Mouse (Mus musculus): ENCODE data around the gene Cd72.
"Not testable (repeated sequence)": the region's sequence is repeated elsewhere in the genome, so short reads cannot be mapped to it uniquely, and the experiment has no call there.

The Cd72 gene

DNA sequence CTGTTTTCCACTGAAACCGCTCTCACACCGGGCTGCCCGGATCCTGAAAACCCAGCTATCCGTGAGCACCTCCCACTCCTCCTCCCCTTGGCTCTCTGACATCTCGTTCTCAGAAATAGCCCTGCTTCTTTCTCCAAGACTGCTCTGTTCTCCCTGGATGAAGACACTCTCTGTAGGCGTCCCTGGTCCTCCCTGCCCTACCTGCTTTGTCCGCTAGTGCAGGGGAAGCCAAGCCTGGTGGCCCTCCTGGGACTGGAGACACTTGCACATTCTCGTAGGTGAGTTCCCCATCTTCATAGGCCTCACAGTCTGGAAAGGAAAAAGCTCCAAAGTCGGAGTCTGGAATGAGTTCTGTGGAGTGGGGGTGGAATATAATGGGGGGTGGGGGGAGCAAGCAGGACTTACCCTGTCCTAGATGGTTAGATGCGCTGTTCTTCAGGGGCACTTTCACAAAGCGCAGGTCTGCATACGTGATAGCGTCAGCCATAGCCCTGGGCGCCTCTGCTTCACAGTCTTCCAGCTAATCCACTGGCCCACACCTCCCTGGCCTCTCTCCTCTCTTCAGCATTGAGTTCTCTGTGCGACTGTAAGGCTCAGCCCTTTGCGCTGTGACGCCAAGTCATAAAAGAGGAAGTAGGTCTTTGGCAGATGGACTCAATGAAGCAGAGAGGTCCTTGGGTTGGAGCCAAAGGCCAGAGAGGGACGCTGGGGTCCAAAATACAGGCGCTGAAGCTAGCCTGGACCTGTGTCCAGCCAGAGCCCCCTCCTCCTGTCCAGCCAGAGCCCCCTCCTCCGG, at the start of gene Cd72:
TSS of gene Cd72 (minus strand) at position 588 of the 796 bp plus-strand sequence.
- DNase-seq = no peak

DNA sequence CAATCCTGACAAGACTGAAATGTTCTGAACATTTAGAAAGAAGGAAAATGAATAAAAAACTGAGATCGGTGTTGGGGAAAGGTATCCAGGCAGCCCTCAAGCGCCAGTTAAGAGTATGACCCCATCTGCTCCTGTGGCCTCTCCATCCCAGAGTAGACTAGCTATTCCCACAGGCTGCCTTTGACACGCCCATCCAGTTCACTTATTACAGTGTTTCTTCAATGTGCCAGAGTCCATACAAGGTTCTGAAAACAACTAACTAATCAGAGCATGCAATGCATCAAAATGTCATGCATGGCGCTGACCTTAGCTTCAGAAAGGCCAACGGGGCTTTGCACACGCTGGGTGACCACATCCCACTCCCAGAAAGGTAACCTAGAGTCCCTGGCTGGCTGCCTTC, 49.1 kb upstream of the Cd72 start:
- no peak for DNase-seq

DNA sequence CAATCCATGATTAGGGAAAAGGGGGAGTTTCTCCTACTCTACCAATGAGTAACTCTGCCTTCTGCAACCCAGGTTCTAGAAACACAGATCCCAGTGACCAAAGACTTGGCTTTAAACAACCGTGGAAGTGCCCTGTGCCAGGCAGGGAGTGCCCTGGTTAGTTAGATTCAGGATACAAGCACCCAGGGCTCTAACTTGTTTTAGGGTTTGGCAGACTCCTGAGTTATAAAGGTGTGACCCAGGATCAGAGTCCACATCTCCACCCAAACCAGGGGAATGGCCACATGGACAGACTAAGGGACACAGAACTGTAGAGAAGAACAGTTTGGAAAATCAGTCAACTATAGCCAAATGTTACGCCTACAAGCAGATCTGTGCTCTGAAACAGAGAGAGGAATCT, 48.6 kb upstream of the Cd72 start:
- DNase-seq = no peak

DNA sequence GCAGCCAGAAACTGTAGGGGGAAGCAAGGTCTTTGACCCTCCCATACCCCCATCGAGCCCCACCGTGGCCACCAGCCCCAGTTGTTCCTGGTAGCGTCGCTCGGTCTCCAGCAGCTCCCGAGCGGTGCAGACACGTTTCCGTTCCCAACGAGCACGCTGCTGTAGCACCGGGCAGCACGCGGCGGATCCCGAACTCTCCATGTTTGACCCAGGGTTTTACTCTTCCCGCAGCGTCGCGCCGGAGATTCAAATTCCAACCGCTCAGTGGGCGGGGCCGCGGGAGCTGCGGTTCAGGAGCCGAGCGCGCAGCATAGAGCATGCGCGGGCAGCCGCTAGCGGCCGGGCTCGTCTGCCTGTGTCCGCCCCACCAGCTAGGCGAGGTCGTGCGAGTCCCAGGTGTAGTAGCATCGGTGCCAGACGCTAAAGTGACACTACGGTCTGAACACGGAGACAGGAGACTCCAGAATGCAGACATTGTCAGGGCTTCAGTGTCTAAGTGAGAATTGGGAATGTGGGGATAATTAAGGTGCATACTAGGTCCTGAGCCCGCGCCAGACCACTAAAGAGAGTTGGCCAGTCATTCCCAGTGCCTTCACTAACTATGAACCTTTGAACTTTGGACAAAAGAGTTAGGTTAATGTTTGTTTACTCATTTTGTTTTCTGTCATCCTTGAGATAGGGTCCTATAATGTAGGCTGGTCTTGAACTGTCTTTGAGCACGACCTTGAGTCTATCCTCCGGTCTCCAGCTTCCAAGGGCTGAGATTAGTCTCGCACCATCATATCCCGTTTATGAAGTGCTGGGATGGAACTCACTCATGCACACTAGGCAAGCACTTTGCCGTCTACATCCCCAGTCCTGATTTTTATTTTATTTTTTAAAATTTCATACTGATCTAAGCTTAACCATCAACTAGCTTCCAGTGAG, 45.2 kb upstream of the Cd72 start, which contains the start of gene Arhgef39:
TSS of gene Arhgef39 (minus strand) at position 289 of the 927 bp plus-strand sequence.
- DNase-seq = peak; percentile 87 to 89

DNA sequence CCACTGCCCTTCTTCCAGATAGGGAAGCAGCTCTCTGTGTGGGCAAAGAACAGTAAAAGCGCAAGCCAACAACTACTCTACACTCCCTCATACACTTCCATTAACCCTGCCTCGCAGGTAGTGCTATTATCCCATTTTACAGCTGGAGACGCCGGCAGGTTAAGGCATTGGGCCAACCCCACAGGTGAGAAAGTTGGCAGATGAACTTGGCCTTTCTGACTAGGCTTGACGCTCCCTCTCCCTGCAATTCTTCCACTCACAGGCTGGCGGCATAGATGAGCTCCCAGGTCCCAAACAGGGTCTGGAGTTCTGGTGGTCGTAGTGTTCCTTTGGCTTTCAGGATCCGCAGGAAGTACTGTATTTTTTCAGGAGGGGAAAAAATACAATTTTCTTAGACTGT, 44.6 kb upstream of the Cd72 start:
- DNase-seq = peak in 1 of 2 experiments; percentile 40

GRCm38 (mm10) chr4:43497946-43498345, 43.5 kb upstream of the Cd72 start:
- DNase-seq = no peak

- no peak for DNase-seq
Observed at GRCm38 (mm10) chr4:43497405-43497804, 43.0 kb upstream of the Cd72 start.

GRCm38 (mm10) chr4:43496587-43496986, 42.2 kb upstream of the Cd72 start:
- no peak for DNase-seq

DNA sequence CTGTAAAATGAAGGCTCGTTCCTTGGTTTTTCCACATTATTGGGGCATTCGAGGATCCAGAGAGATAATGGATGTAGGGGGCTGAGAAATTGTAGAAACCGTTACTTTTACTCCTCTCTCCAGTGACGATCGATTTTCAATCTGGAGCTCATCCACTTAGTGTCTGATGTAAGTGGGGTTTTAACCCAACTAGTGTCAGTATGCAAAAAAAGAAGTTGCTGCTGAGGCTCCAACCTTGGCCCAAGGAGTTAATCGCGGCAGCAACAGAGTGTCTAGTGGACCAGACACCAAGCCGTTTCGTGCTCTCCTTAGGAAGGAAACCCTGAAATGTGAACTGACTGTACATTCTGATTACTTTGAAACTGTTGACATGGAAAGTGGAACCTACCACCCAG, 39.4 kb upstream of the Cd72 start:
- no peak for DNase-seq

DNA sequence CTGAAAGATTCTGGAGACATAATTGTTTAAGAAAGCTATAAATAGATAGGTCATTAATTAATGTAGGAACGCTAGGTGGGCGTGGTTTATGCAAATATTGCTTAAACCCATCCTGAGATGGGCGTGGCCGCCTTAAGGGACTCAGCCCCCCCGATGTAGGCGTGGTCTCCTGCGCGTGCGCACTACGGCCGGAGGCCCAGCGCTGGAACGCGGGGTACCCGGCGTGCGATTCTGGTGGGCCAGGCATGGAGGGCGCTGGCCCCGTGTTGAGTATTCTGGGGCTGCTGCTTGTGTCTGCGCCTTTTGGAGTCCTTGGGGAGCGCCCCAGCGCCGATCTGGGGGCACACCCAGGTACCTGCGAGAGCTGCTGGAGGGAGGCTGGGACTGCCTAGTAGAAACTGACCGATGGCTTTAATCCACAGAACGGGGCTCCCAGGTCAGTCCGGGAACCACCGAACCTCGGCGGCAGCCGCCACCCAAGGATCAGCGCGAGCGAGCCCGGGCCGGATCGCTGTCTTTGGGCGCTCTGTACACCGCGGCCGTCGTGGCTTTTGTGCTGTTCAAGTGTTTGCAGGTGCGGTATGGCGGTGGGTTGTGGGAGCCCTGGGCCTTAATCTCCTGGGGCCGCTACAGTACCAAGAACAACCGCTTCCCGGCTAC, 38.9 kb upstream of the Cd72 start:
- DNase-seq = peak; percentile 95 to 97

GRCm38 (mm10) chr4:43492821-43493185, 38.4 kb upstream of the Cd72 start, which contains the start of gene Ccdc107:
Gene Ccdc107, plus strand, starts transcription at chr4:43492900.
- DNase-seq = peak; percentile 91 to 97

DNA sequence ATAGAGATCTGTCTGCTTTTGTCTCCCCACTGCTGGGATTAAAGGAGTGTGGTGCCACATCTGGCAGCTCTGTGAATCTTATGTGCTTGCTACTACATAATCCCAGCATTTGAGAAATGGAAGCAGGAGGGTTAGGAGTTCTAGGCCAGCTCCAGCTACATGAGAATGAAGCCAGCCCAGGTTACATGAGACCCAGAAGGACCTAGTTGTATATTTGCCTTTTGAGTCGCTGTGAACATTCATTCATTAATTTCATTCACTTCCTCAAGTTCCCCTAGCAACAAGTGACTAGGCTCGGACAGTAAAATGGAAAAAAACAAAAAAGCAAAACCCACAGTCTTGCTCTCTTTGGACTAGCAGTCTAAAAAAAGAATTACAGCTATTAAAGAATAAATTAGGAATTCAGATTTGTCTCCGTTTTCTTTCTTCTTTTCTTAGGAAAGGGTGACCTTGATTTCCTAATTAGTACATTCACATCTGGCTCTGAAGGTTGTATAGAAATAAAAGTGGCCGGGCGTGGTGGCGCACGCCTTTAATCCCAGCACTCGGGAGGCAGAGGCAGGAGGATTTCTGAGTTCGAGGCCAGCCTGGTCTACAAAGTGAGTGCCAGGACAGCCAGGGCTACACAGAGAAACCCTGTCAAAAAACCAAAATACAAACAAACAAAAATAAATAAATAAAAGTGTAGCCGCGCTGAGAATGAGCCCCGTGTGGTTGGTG, 37.8 kb upstream of the Cd72 start:
- DNase-seq = no peak

- DNase-seq = peak; percentile 45 to 65
Observed at GRCm38 (mm10) chr4:43490801-43491200, 36.4 kb upstream of the Cd72 start.

DNA sequence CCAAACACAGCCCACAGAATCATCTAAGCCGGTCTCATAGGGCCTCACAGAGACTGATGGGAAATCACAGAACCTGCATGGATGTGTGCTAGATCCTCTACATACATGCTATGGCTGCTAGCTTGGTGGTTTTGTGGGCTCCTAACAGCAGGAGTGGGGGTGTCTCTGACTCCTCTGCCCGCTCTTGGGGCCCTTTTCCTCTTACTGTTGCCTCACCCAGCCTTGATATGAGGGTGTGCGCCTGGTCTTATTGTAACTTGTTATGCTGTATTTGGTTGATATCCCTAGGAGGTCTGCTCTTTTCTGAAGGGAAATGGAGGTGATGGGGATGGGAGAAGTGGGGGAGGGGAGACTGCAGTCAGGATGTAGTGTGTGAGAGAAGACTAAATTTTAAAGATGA, 35.2 kb upstream of the Cd72 start:
- DNase-seq = no peak

GRCm38 (mm10) chr4:43485666-43486065, 31.2 kb upstream of the Cd72 start:
- DNase-seq = not testable (repeated sequence)

GRCm38 (mm10) chr4:43483535-43484091, 29.2 kb upstream of the Cd72 start, which contains the start of gene Sit1:
Gene Sit1, minus strand, starts transcription at chr4:43483734.
- no peak for DNase-seq

DNA sequence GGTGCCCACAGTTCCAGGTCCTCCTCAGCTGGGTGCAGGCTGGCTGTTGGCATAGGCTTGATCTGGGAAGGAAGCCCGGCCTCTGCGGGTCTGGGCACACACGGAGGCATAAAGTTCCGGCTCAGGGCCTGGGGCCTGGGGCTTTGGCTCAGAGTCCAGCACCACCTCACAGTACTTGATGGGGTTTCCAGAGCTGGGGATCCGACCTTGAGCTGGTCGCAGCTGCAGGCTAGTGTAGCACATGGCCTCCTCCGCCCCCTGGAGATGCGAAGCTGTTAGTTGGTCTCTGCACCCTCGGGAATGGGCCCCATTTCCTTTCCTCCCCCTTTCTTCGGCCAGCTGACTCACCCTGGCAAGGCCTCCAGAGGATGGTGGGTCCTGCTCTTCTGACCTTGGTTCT, 28.2 kb upstream of the Cd72 start:
- peak in 1 of 2 experiments; percentile 23 for DNase-seq

GRCm38 (mm10) chr4:43481894-43482456, 27.5 kb upstream of the Cd72 start:
- no peak for DNase-seq

GRCm38 (mm10) chr4:43480985-43481384, 26.6 kb upstream of the Cd72 start:
- DNase-seq = no peak

DNA sequence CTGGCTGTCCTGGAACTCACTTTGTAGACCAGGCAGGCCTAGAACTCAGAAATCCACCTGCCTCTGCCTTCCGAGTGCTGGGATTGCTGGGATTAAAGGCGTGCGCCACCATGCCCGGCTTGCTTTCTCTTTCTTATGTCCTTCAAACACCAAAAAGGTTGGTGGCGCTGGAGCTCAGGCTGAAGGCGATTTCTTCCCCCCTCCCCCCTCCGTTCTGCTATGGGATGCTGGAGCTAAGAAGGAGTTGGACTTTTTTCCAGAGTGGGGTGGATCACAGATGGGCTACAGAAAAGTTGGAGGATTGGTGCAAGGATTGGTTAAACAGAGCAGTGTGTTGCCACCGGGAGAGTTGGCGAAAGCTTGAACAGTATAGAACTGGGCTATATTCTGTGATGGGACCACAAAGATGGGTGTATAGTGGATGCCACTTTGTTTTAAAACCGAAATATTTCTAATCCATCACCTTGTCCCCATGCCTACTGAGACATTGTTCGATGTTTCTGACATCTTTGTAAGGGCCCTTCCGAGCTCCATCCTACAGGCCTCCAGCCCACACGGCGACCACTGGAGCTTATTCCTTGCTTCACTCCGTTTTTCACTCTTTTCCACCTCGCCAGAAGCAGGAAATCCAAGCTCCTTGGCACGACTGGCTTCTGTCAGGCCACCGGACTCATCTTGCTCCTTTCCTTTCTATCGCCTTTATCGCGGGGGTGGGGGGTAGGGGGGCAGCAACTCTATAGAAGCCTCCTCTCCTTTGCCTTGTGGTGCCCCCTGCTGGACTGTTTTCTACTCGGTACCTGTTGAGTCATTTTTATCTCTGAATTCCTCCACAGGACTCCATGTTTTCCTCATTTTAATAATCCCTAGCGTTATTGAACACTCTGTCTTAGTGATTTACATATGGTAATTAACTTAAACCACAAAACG, 24.7 kb upstream of the Cd72 start:
- DNase-seq = peak; percentile 47 to 82

GRCm38 (mm10) chr4:43478534-43478858, 24.1 kb upstream of the Cd72 start:
- no peak for DNase-seq

Measured in lung, postnatal 4 days (tissue).